Mouse (Mus musculus) lung, embryonic 16.5 days (tissue): ENCODE data around the gene Olfr1512. TPM values are rescaled to one million over a fixed set of nuclear protein-coding genes. Genes with fewer than 3 reads are reported as not detected.
"Not testable (repeated sequence)": the region's sequence is repeated elsewhere in the genome, so short reads cannot be mapped to it uniquely, and the experiment has no call there.

Source experiments
- ATAC-seq: fragments of 200-750 bp; cut with Nextera tagmentation; 2 replicates; pipeline ENCODE4 v1.8.0; 2017; ENCODE audit warnings: low read depth, mild to moderate bottlenecking, moderate library complexity
- H3K27ac ChIP-seq: fragments of 300-500 bp; sonication (generic); 2 replicates; pipeline ENCODE4 v1.5.1; 2014; ENCODE audit warnings: mild to moderate bottlenecking, control low read depth, low read length
- H3K27me3 ChIP-seq: fragments of 300-500 bp; sonication (generic); 2 replicates; pipeline ENCODE4 v1.6.1; 2014; ENCODE audit warnings: low read depth, low read length, mixed read lengths; ENCODE audit not compliant: control insufficient read depth, insufficient read depth
- H3K36me3 ChIP-seq: fragments of 300-500 bp; sonication (generic); 2 replicates; pipeline ENCODE4 v1.6.1; 2014; ENCODE audit warnings: low read length; ENCODE audit not compliant: control insufficient read depth, insufficient read depth
- H3K4me1 ChIP-seq: fragments of 300-500 bp; sonication (generic); replicated peaks from 2 replicates; pipeline ENCODE4 v1.6.1; 2014; ENCODE audit warnings: low read length, mixed read lengths; ENCODE audit not compliant: control insufficient read depth, insufficient read depth
- H3K4me2 ChIP-seq: fragments of 300-500 bp; sonication (generic); 2 replicates; pipeline ENCODE4 v1.6.1; 2014; ENCODE audit warnings: low read depth, low read length, control low read depth
- H3K4me3 ChIP-seq: fragments of 300-500 bp; sonication (generic); 2 replicates; pipeline ENCODE4 v1.5.1; 2014; ENCODE audit warnings: mild to moderate bottlenecking, low read length, control low read depth
- H3K9ac ChIP-seq: fragments of 300-500 bp; sonication (generic); 2 replicates; pipeline ENCODE4 v1.6.1; 2014; ENCODE audit warnings: low read length, control low read depth
- H3K9me3 ChIP-seq: fragments of 300-500 bp; sonication (generic); 2 replicates; pipeline ENCODE4 v1.6.1; 2016; ENCODE audit warnings: low read length; ENCODE audit not compliant: control insufficient read depth
- WGBS: fragments of 180-500 bp; shearing (Covaris S2); extraction: QIAGEN DNeasy Blood & Tissue Kit; methylation state at CpG from one replicate; pipeline ENCODE4 v1.1.7; 2014; 5-methylcytosine and 5-hydroxymethylcytosine counted together
- polyA plus RNA-seq: library from polyadenylated mRNA; unstranded; fragments of >200 nt; fragmentation: Nextera tagmentation; extraction: Ambion mirVana; gene quantifications from 2 replicates; pipeline ENCODE4 v1.2.1, GENCODE M21; 2015

Gene Olfr1512
- polyA plus RNA-seq = not detected in 2 replicates

- H3K36me3 ChIP-seq = no peaks in the 10 kb centered on the region
- no peak within 1 kb of the TSS for H3K4me3 ChIP-seq
- no peak within 1 kb of the TSS for H3K4me2 ChIP-seq
- no peaks in the 10 kb centered on the region for H3K27me3 ChIP-seq
- no peaks in the 10 kb centered on the region for H3K9me3 ChIP-seq
- ATAC-seq = no peak
- WGBS = 73% methylated on average over 2 of the region's 2 CpGs
- H3K9ac ChIP-seq = no peak within 1 kb of the TSS
- H3K27ac ChIP-seq = no peak within 1 kb of the TSS
- no peaks in the 10 kb centered on the region for H3K4me1 ChIP-seq
Measured at GRCm38 (mm10) chr14:52379068-52379467, at the start of gene Olfr1512. Gene Olfr1512, minus strand, starts transcription at chr14:52379168.

- Histone ChIP-seq H3K4me1 (no peaks in the 10 kb centered on the region), H3K9ac (no peak overlapping the region), H3K4me2 (no peak overlapping the region), H3K9me3 (no peaks in the 10 kb centered on the region), H3K4me3 (no peak overlapping the region), H3K27ac (no peak overlapping the region), H3K36me3 (no peaks in the 10 kb centered on the region), H3K27me3 (no peaks in the 10 kb centered on the region)
- ATAC-seq = no peak
- 96% methylated on average over 1 of the region's 1 CpGs for WGBS
Measured at GRCm38 (mm10) chr14:52427686-52428085, 48.7 kb upstream of the Olfr1512 start.

- H3K9ac ChIP-seq = no peak within 1 kb of the TSS
- ATAC-seq = no peak
- H3K9me3 ChIP-seq = no peaks in the 10 kb centered on the region
- H3K27me3 ChIP-seq = no peaks in the 10 kb centered on the region
- H3K4me1 ChIP-seq = no peaks in the 10 kb centered on the region
- no peak within 1 kb of the TSS for H3K4me3 ChIP-seq
- WGBS = 86% methylated on average over 3 of the region's 3 CpGs
- H3K27ac ChIP-seq = no peak within 1 kb of the TSS
- H3K36me3 ChIP-seq = no peaks in the 10 kb centered on the region
- no peak within 1 kb of the TSS for H3K4me2 ChIP-seq
Measured at GRCm38 (mm10) chr14:52414273-52414672, 35.3 kb upstream of the Olfr1512 start, which contains the start of gene Olfr1510. Gene Olfr1510, minus strand, starts transcription at chr14:52414373.

GRCm38 (mm10) chr14:52410142-52410919, 31.4 kb upstream of the Olfr1512 start:
- not testable (repeated sequence) for H3K9ac ChIP-seq, H3K36me3 ChIP-seq, H3K27me3 ChIP-seq, H3K4me1 ChIP-seq, H3K4me2 ChIP-seq, ATAC-seq, H3K9me3 ChIP-seq, H3K4me3 ChIP-seq, H3K27ac ChIP-seq
- 69% methylated on average over 7 of the region's 10 CpGs for WGBS

- Histone ChIP-seq H3K9me3 (no peaks in the 10 kb centered on the region), H3K9ac (no peak within 1 kb of the TSS), H3K27me3 (no peaks in the 10 kb centered on the region), H3K27ac (no peak within 1 kb of the TSS), H3K4me2 (no peak within 1 kb of the TSS), H3K36me3 (no peaks in the 10 kb centered on the region), H3K4me1 (no peaks in the 10 kb centered on the region), H3K4me3 (no peak within 1 kb of the TSS)
- ATAC-seq = no peak
- WGBS = 74% methylated on average over 4 of the region's 4 CpGs
Measured at GRCm38 (mm10) chr14:52397279-52397678, 18.3 kb upstream of the Olfr1512 start, which contains the start of gene Olfr1511. Gene Olfr1511, minus strand, starts transcription at chr14:52397379.

GRCm38 (mm10) chr14:52390084-52390848, 11.3 kb upstream of the Olfr1512 start:
- H3K9ac ChIP-seq, ATAC-seq, H3K36me3 ChIP-seq, H3K4me2 ChIP-seq, H3K27ac ChIP-seq, H3K27me3 ChIP-seq, H3K4me3 ChIP-seq, H3K9me3 ChIP-seq, H3K4me1 ChIP-seq: not testable (repeated sequence)
- WGBS = 82% methylated on average over 8 of the region's 9 CpGs

- Histone ChIP-seq H3K4me3 (no peak overlapping the region), H3K9ac (no peak overlapping the region), H3K27me3 (no peaks in the 10 kb centered on the region), H3K9me3 (no peaks in the 10 kb centered on the region), H3K27ac (no peak overlapping the region), H3K36me3 (no peaks in the 10 kb centered on the region), H3K4me2 (no peak overlapping the region), H3K4me1 (no peaks in the 10 kb centered on the region)
- 76% methylated on average over 3 of the region's 3 CpGs for WGBS
- no peak for ATAC-seq
Measured at GRCm38 (mm10) chr14:52368741-52369140, 10.2 kb downstream of the Olfr1512 start.

GRCm38 (mm10) chr14:52356308-52356707, 22.7 kb downstream of the Olfr1512 start, which contains the start of gene Olfr1513:
Gene Olfr1513, minus strand, starts transcription at chr14:52356408.
- H3K9me3 ChIP-seq = no peaks in the 10 kb centered on the region
- H3K4me3 ChIP-seq = no peak within 1 kb of the TSS
- H3K27me3 ChIP-seq = no peaks in the 10 kb centered on the region
- WGBS = 65% methylated on average over 4 of the region's 4 CpGs
- no peak within 1 kb of the TSS for H3K9ac ChIP-seq
- H3K4me1 ChIP-seq = no peaks in the 10 kb centered on the region
- no peaks in the 10 kb centered on the region for H3K36me3 ChIP-seq
- no peak within 1 kb of the TSS for H3K4me2 ChIP-seq
- no peak for ATAC-seq
- no peak within 1 kb of the TSS for H3K27ac ChIP-seq

GRCm38 (mm10) chr14:52339512-52339852, 39.5 kb downstream of the Olfr1512 start:
- no peak for ATAC-seq
- H3K36me3 ChIP-seq = no peaks in the 10 kb centered on the region
- no peaks in the 10 kb centered on the region for H3K27me3 ChIP-seq
- no peaks in the 10 kb centered on the region for H3K4me1 ChIP-seq
- no peak overlapping the region for H3K27ac ChIP-seq
- no peak overlapping the region for H3K9ac ChIP-seq
- no peak overlapping the region for H3K4me2 ChIP-seq
- no peak overlapping the region for H3K4me3 ChIP-seq
- H3K9me3 ChIP-seq = peaks cover 3% of the 10 kb centered on the region
- 71% methylated on average over 6 of the region's 6 CpGs for WGBS
